Mouse (Mus musculus) hindbrain, postnatal 0 days (tissue): ENCODE measurements at regions not wholly inside any gene's neighbourhood (a gene's known extent, or its start where the extent isn't known, plus 50 kb on each side); places are given as distances from the start of the nearest gene placed in this dataset.

ENCODE experiments used
- ATAC-seq: fragments of 200-750 bp; cut with Nextera tagmentation; 2 replicates; pipeline ENCODE4 v1.8.0; 2017; ENCODE audit warnings: mild to moderate bottlenecking, moderate TSS enrichment, moderate library complexity
- DNase-seq: peaks from one replicate; pipeline ENCODE4 v3.0.0-alpha.2; 2015; ENCODE audit warnings: low spot score
- H3K27ac ChIP-seq: fragments of 300-500 bp; sonication (generic); 2 replicates; pipeline ENCODE4 v1.5.1; 2014; ENCODE audit warnings: mild to moderate bottlenecking
- H3K27me3 ChIP-seq: fragments of 300-500 bp; sonication (generic); 2 replicates; pipeline ENCODE4 v1.6.1; 2014; ENCODE audit warnings: low read length, mixed read lengths; ENCODE audit not compliant: insufficient read depth
- H3K36me3 ChIP-seq: fragments of 300-500 bp; sonication (generic); 2 replicates; pipeline ENCODE4 v1.6.1; 2014; ENCODE audit warnings: low read length, mixed read lengths; ENCODE audit not compliant: insufficient read depth
- H3K4me1 ChIP-seq: fragments of 300-500 bp; sonication (generic); 2 replicates; pipeline ENCODE4 v1.6.1; 2014; ENCODE audit warnings: antibody characterized with exemption, low read length, mixed read lengths; ENCODE audit not compliant: insufficient read depth
- H3K4me2 ChIP-seq: fragments of 300-500 bp; sonication (generic); 2 replicates; pipeline ENCODE4 v1.6.1; 2014; ENCODE audit warnings: low read depth, mild to moderate bottlenecking, low read length, moderate library complexity, mixed read lengths
- H3K4me3 ChIP-seq: fragments of 300-500 bp; sonication (generic); 2 replicates; pipeline ENCODE4 v1.5.1; 2014; ENCODE audit warnings: low read length
- H3K9ac ChIP-seq: fragments of 300-500 bp; sonication (generic); replicated peaks from 2 replicates; pipeline ENCODE4 v1.6.1; 2014; ENCODE audit warnings: mild to moderate bottlenecking, low read length, moderate library complexity, mixed read lengths
- H3K9me3 ChIP-seq: fragments of 300-500 bp; sonication (generic); 2 replicates; pipeline ENCODE4 v1.6.1; 2016; ENCODE audit warnings: low read length, mixed read lengths
- CTCF ChIP-seq: IDR thresholded peaks from 2 replicates; pipeline ENCODE4 v1.5.1; 2016; ENCODE audit warnings: antibody characterized with exemption, control low read depth, low read depth
- WGBS: fragments of 180-500 bp; shearing (Covaris S2); extraction: QIAGEN DNeasy Blood & Tissue Kit; methylation state at CpG from one replicate; pipeline ENCODE4 v1.1.7; 2014; 5-methylcytosine and 5-hydroxymethylcytosine counted together

DNA sequence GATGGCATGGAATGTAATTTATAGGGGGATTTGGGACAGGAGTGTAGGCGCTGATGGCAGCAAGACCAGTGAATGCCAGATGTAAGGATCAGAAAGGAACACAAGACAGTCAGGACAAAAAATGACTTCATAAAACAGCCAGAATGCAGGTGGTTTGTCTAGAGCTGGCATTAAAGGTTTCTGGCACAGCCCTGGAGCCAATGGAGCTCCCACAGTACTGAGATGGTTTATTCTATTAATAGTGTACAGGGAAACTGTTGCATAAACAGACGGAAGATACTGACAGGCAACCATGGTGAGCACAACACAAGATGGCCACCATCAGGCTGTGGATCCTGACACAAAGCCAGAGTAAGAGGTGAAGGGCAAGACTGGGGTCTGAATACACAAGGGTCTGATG is 90.8 kb downstream of the Chst1 start:
- no peak overlapping the region for H3K4me3 ChIP-seq
- WGBS: 75% methylated on average over 2 of the region's 2 CpGs
- peaks cover 5% of the 10 kb centered on the region; the same call in 1 of the 2 replicates for H3K4me1 ChIP-seq
- DNase-seq: no peak
- no peak for TF ChIP-seq CTCF
- no peak overlapping the region for H3K9ac ChIP-seq
- no peak overlapping the region for H3K4me2 ChIP-seq
- no peak for ATAC-seq
- H3K9me3 ChIP-seq: no peaks in the 10 kb centered on the region
- H3K27me3 ChIP-seq: no peaks in the 10 kb centered on the region
- no peak overlapping the region for H3K27ac ChIP-seq
- no peaks in the 10 kb centered on the region for H3K36me3 ChIP-seq

DNA sequence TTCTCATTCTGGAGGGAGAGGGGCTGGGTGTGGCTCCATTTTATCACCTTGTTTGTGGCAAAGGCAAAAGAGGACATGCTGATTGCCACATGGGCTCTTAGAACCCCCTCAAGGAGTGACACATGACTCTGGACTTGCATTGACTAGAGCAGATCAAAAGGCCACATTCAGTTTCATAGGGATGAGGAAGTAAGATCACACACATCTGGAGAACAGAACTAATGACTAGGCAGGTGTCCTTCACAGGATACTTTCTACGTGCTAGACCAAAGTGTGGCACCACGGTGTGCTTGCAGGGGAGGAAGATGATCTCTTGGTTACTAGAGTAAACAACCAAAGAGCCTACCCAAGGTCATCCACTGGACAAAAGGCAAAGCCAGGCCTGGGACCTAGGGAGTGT is 91.9 kb downstream of the Chst1 start:
- no peak overlapping the region for H3K4me3 ChIP-seq
- no peak for TF ChIP-seq CTCF
- no peak overlapping the region for H3K4me2 ChIP-seq
- ATAC-seq (no peak), DNase-seq (no peak)
- H3K9ac ChIP-seq: no peak overlapping the region
- peaks cover 5% of the 10 kb centered on the region; the same call in 1 of the 2 replicates for H3K4me1 ChIP-seq
- H3K27me3 ChIP-seq: no peaks in the 10 kb centered on the region
- no peak overlapping the region for H3K27ac ChIP-seq
- no peaks in the 10 kb centered on the region for H3K36me3 ChIP-seq
- 86% methylated on average over 2 of the region's 2 CpGs for WGBS
- H3K9me3 ChIP-seq: no peaks in the 10 kb centered on the region

DNA sequence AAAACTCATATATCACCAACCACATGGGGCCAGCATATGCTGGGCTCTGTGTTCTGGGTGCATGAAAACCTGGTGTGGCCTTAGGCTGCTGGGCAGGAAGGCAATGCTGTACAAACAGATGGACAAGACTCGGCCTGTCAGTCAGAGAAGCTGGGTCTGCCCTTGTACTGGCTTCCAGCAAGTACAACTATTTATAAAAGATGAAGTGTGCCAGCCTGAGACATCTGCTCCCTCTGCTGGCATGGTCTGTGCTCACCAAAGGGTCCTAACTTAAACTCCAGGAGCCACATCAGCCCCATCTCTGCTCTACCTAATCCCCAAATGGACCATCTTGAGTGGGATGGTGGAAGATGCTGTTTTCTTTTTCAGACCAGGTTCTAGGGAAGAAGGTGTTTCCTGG is 93.1 kb downstream of the Chst1 start:
- ATAC-seq: 0 out of 2 replicates have a peak, but pooled peaks have one; percentile 12
- Histone ChIP-seq H3K9ac (no peak overlapping the region), H3K4me3 (no peak overlapping the region), H3K27me3 (no peaks in the 10 kb centered on the region), H3K36me3 (no peaks in the 10 kb centered on the region), H3K9me3 (no peaks in the 10 kb centered on the region), H3K4me1 (peaks cover 5% of the 10 kb centered on the region; the same call in 1 of the 2 replicates), H3K4me2 (no peak overlapping the region), H3K27ac (no peak overlapping the region)
- WGBS: 45% methylated on average over 1 of the region's 1 CpGs
- peak; percentile 54 for DNase-seq
- peak; percentile 54 for TF ChIP-seq CTCF

DNA sequence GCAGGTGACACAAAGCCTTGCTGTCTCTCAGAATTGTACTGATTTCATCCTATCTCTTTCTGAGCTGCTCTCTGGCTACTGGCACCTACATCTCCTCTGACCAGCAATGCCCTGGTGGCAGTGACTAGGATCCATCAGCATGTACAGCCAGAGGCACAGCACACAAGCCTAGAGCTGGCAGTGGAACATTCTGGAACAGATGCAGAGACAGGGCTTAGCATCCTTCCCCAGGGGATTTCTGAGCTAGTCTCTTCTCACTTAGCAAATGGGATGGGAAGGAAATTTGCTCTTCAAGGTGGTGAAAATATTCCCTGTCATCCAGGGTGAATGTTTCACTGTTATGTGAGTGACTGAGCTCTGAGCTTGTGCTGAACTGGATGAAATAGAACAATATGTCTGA is 93.5 kb downstream of the Chst1 start:
- Histone ChIP-seq H3K36me3 (no peaks in the 10 kb centered on the region), H3K27ac (no peak overlapping the region), H3K4me2 (no peak overlapping the region), H3K4me3 (no peak overlapping the region), H3K9me3 (no peaks in the 10 kb centered on the region), H3K9ac (no peak overlapping the region), H3K27me3 (no peaks in the 10 kb centered on the region), H3K4me1 (peaks cover 5% of the 10 kb centered on the region; the same call in 1 of the 2 replicates)
- TF ChIP-seq CTCF: no peak
- peak; percentile 26 for DNase-seq
- ATAC-seq: no peak

DNA sequence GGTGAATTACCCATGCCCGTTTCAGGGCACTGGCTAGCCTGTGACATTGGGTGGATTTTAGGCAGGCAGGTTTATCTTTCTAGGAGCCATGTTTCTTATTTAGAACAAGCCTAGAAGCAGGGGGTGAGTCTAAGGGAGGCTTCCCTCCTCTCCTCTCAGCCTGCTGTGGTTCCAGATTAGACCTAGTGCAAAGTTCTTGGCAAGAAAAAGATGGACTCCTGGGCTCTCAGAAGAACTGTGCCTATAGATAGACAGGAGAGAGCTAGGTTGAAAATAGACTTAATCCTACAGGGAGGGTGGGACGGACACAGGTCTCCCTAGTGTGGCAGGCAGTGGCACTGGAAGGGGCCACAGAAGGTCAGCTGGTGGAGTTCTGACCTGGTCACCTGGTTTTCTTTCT is 95.3 kb downstream of the Chst1 start:
- Histone ChIP-seq H3K4me2 (no peak overlapping the region), H3K36me3 (no peaks in the 10 kb centered on the region), H3K27me3 (no peaks in the 10 kb centered on the region), H3K4me1 (no peaks in the 10 kb centered on the region), H3K9me3 (no peaks in the 10 kb centered on the region), H3K4me3 (no peak overlapping the region), H3K27ac (no peak overlapping the region), H3K9ac (no peak overlapping the region)
- 89% methylated on average over 2 of the region's 2 CpGs for WGBS
- no peak for TF ChIP-seq CTCF
- DNase-seq: no peak
- no peak for ATAC-seq

DNA sequence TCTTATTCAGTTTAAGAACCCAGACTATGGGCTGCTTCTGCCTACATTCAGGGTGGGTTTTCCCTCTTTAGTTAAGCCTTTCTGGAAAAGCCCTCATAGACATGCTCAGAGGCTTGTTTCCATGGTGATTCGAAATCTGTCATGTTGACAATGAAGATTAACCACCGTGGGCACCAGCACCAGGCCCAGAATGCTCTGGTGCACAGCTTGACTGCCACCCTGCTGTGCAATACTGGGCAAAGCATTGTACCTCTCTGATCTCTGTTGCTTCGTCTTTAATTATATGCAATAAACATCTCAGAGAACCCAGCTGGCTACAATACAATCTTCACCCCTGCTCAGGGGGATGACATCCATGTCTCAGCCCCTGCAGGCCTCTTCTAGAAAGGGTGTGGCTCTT is 96.4 kb downstream of the Chst1 start:
- no peak overlapping the region for H3K27ac ChIP-seq
- ATAC-seq (no peak), DNase-seq (peak; percentile 52)
- no peak for TF ChIP-seq CTCF
- H3K4me1 ChIP-seq: no peaks in the 10 kb centered on the region
- no peaks in the 10 kb centered on the region for H3K36me3 ChIP-seq
- H3K4me3 ChIP-seq: no peak overlapping the region
- H3K4me2 ChIP-seq: no peak overlapping the region
- 13% methylated on average over 3 of the region's 3 CpGs for WGBS
- no peak overlapping the region for H3K9ac ChIP-seq
- H3K27me3 ChIP-seq: no peaks in the 10 kb centered on the region
- no peaks in the 10 kb centered on the region for H3K9me3 ChIP-seq

DNA sequence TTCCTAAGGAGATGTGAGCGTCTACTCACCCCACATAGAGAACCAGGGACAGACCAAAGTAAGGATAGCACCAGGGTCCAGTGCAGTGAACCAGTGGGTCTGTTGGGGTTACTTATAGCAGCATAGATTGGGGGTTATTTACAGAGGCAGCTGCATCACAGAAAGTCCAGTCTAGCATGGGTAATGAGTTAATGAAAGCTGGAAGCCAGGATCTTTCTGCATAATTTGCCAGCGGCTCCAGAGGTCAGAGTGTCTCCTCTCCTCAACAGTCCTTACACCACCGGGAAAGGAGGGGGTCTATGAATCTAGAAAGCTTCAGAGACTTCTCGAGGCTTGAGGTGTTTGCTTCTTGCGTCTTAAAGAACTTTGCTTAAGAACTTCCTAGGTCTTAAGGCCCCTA is 98.2 kb downstream of the Chst1 start:
- 48% methylated on average over 5 of the region's 5 CpGs for WGBS
- Histone ChIP-seq H3K36me3 (no peaks in the 10 kb centered on the region), H3K27ac (no peak overlapping the region), H3K4me1 (no peaks in the 10 kb centered on the region), H3K9ac (no peak overlapping the region), H3K9me3 (no peaks in the 10 kb centered on the region), H3K4me2 (no peak overlapping the region), H3K27me3 (no peaks in the 10 kb centered on the region), H3K4me3 (no peak overlapping the region)
- no peak for TF ChIP-seq CTCF
- ATAC-seq (no peak), DNase-seq (no peak)
